Mouse (Mus musculus) hindbrain, embryonic 11.5 days (tissue): Measurements from ENCODE around the gene Ifitm5. TPM values are rescaled to one million over a fixed set of nuclear protein-coding genes. Genes with fewer than 3 reads are reported as not detected.

ENCODE experiments used
- ATAC-seq: fragments of 200-750 bp; cut with Nextera tagmentation; 2 replicates; pipeline ENCODE4 v1.8.0; 2017; ENCODE audit warnings: mild to moderate bottlenecking, moderate TSS enrichment, moderate library complexity; ENCODE audit not compliant: low FRiP score
- DNase-seq: peaks from one replicate; pipeline ENCODE4 v3.0.0-alpha.2; 2015; ENCODE audit warnings: low spot score
- H3K27ac ChIP-seq: fragments of 300-500 bp; sonication (generic); 2 replicates; pipeline ENCODE4 v1.5.1; 2014; ENCODE audit warnings: mild to moderate bottlenecking, low read depth, low read length
- H3K27me3 ChIP-seq: fragments of 300-500 bp; sonication (generic); 2 replicates; pipeline ENCODE4 v1.6.1; 2014; ENCODE audit warnings: mild to moderate bottlenecking, low read length, moderate library complexity, mixed read lengths; ENCODE audit not compliant: control insufficient read depth, insufficient read depth
- H3K36me3 ChIP-seq: fragments of 300-500 bp; sonication (generic); 2 replicates; pipeline ENCODE4 v1.6.1; 2014; ENCODE audit warnings: mild to moderate bottlenecking, low read length, moderate library complexity, mixed read lengths; ENCODE audit not compliant: control insufficient read depth, insufficient read depth
- H3K4me1 ChIP-seq: fragments of 300-500 bp; sonication (generic); replicated peaks from 2 replicates; pipeline ENCODE4 v1.6.1; 2014; ENCODE audit warnings: low read length, mixed read lengths; ENCODE audit not compliant: control insufficient read depth, insufficient read depth
- H3K4me2 ChIP-seq: fragments of 300-500 bp; sonication (generic); replicated peaks from 2 replicates; pipeline ENCODE4 v1.6.1; 2014; ENCODE audit warnings: mild to moderate bottlenecking, low read depth, low read length
- H3K4me3 ChIP-seq: fragments of 300-500 bp; sonication (generic); 2 replicates; pipeline ENCODE4 v1.5.1; 2014; ENCODE audit warnings: low read depth, low read length
- H3K9ac ChIP-seq: fragments of 300-500 bp; sonication (generic); 2 replicates; pipeline ENCODE4 v1.6.1; 2014; ENCODE audit warnings: low read depth, low read length
- H3K9me3 ChIP-seq: fragments of 300-500 bp; sonication (generic); 2 replicates; pipeline ENCODE4 v1.6.1; 2016; ENCODE audit warnings: low read length; ENCODE audit not compliant: control insufficient read depth
- WGBS: fragments of 180-500 bp; shearing (Covaris S2); extraction: QIAGEN DNeasy Blood & Tissue Kit; methylation state at CpG from one replicate; pipeline ENCODE4 v1.1.7; 2014; 5-methylcytosine and 5-hydroxymethylcytosine counted together
- polyA plus RNA-seq: library from polyadenylated mRNA; unstranded; fragments of >200 nt; fragmentation: Nextera tagmentation; extraction: Ambion mirVana; gene quantifications from 2 replicates; pipeline ENCODE4 v1.2.1, GENCODE M21; 2014

Ifitm5 gene
- polyA plus RNA-seq, 1 experiment from 2014 or later = 0.54 TPM

GRCm38 (mm10) chr7:140919911-140920310 lies 30.2 kb downstream of the Ifitm5 start:
- H3K4me2 ChIP-seq = no peak overlapping the region
- H3K9me3 ChIP-seq = no peaks in the 10 kb centered on the region
- H3K36me3 ChIP-seq = no peaks in the 10 kb centered on the region
- no peak overlapping the region for H3K27ac ChIP-seq
- ATAC-seq (no peak), DNase-seq (no peak)
- 80% methylated on average over 4 of the region's 4 CpGs for WGBS
- peaks cover 3% of the 10 kb centered on the region; the same call in 1 of the 2 replicates for H3K4me1 ChIP-seq
- H3K27me3 ChIP-seq = peaks cover 48% of the 10 kb centered on the region
- no peak overlapping the region for H3K4me3 ChIP-seq
- H3K9ac ChIP-seq = no peak overlapping the region

- no peak overlapping the region for H3K4me3 ChIP-seq
- no peaks in the 10 kb centered on the region for H3K36me3 ChIP-seq
- H3K4me1 ChIP-seq = no peaks in the 10 kb centered on the region
- ATAC-seq (no peak), DNase-seq (no peak)
- no peak overlapping the region for H3K9ac ChIP-seq
- no peak overlapping the region for H3K27ac ChIP-seq
- no peaks in the 10 kb centered on the region for H3K27me3 ChIP-seq
- no peak overlapping the region for H3K4me2 ChIP-seq
- WGBS = 87% methylated on average over 8 of the region's 8 CpGs
- H3K9me3 ChIP-seq = no peaks in the 10 kb centered on the region
Observed at GRCm38 (mm10) chr7:140914031-140914690, 35.9 kb downstream of the Ifitm5 start.

GRCm38 (mm10) chr7:140912846-140913482 lies 37.1 kb downstream of the Ifitm5 start:
- no peaks in the 10 kb centered on the region for H3K9me3 ChIP-seq
- ATAC-seq = no peak
- no peak overlapping the region for H3K4me3 ChIP-seq
- no peaks in the 10 kb centered on the region for H3K4me1 ChIP-seq
- no peak overlapping the region for H3K27ac ChIP-seq
- no peaks in the 10 kb centered on the region for H3K36me3 ChIP-seq
- H3K27me3 ChIP-seq = no peaks in the 10 kb centered on the region
- no peak overlapping the region for H3K4me2 ChIP-seq
- 71% methylated on average over 5 of the region's 5 CpGs for WGBS
- no peak overlapping the region for H3K9ac ChIP-seq
- no peak for DNase-seq

GRCm38 (mm10) chr7:140912293-140912692 lies 37.8 kb downstream of the Ifitm5 start:
- no peak for DNase-seq
- Histone ChIP-seq H3K4me3 (no peak overlapping the region), H3K27me3 (no peaks in the 10 kb centered on the region), H3K4me2 (no peak overlapping the region), H3K36me3 (no peaks in the 10 kb centered on the region), H3K27ac (no peak overlapping the region), H3K4me1 (no peaks in the 10 kb centered on the region), H3K9me3 (no peaks in the 10 kb centered on the region), H3K9ac (no peak overlapping the region)
- 66% methylated on average over 3 of the region's 3 CpGs for WGBS
- ATAC-seq = no peak

GRCm38 (mm10) chr7:140908634-140909107 lies 41.4 kb downstream of the Ifitm5 start:
- DNase-seq (peak; percentile 86), ATAC-seq (peak; percentile 63)
- Histone ChIP-seq H3K4me1 (no peaks in the 10 kb centered on the region), H3K4me2 (peak overlapping the region; percentile 45), H3K4me3 (peak overlapping the region; percentile 10; the same call in 1 of the 2 replicates), H3K27me3 (no peaks in the 10 kb centered on the region), H3K9ac (no peak overlapping the region), H3K36me3 (no peaks in the 10 kb centered on the region), H3K9me3 (no peaks in the 10 kb centered on the region), H3K27ac (no peak overlapping the region)
- 2% methylated on average over 19 of the region's 19 CpGs for WGBS

GRCm38 (mm10) chr7:140908181-140908580 lies 41.9 kb downstream of the Ifitm5 start:
- WGBS = 58% methylated on average over 7 of the region's 7 CpGs
- H3K4me3 ChIP-seq = no peak overlapping the region
- no peaks in the 10 kb centered on the region for H3K36me3 ChIP-seq
- H3K4me1 ChIP-seq = no peaks in the 10 kb centered on the region
- no peaks in the 10 kb centered on the region for H3K27me3 ChIP-seq
- H3K9ac ChIP-seq = no peak overlapping the region
- DNase-seq = no peak
- H3K27ac ChIP-seq = no peak overlapping the region
- no peaks in the 10 kb centered on the region for H3K9me3 ChIP-seq
- no peak overlapping the region for H3K4me2 ChIP-seq
- ATAC-seq = no peak

- Histone ChIP-seq H3K9me3 (no peaks in the 10 kb centered on the region), H3K4me1 (no peaks in the 10 kb centered on the region), H3K4me3 (no peak overlapping the region), H3K36me3 (no peaks in the 10 kb centered on the region), H3K27me3 (no peaks in the 10 kb centered on the region), H3K27ac (no peak overlapping the region), H3K4me2 (no peak overlapping the region), H3K9ac (no peak overlapping the region)
- DNase-seq (no peak), ATAC-seq (no peak)
- WGBS = 87% methylated on average over 7 of the region's 7 CpGs
Observed at GRCm38 (mm10) chr7:140907697-140908096, 42.4 kb downstream of the Ifitm5 start.

GRCm38 (mm10) chr7:140907131-140907530 lies 43.0 kb downstream of the Ifitm5 start:
- ATAC-seq (no peak), DNase-seq (no peak)
- Histone ChIP-seq H3K36me3 (no peaks in the 10 kb centered on the region), H3K27ac (no peak overlapping the region), H3K27me3 (no peaks in the 10 kb centered on the region), H3K4me1 (no peaks in the 10 kb centered on the region), H3K9ac (no peak overlapping the region), H3K4me2 (no peak overlapping the region), H3K4me3 (no peak overlapping the region), H3K9me3 (no peaks in the 10 kb centered on the region)
- 83% methylated on average over 13 of the region's 13 CpGs for WGBS

- ATAC-seq = no peak
- H3K4me1 ChIP-seq = no peaks in the 10 kb centered on the region
Observed at GRCm38 (mm10) chr7:140905642-140906081, 44.4 kb downstream of the Ifitm5 start.

More at GRCm38 (mm10) chr7:140905642-140906081, 44.4 kb downstream of the Ifitm5 start:
- H3K4me2 ChIP-seq = no peak overlapping the region
- no peak overlapping the region for H3K4me3 ChIP-seq
- no peaks in the 10 kb centered on the region for H3K36me3 ChIP-seq
- H3K9ac ChIP-seq = no peak overlapping the region
- 79% methylated on average over 2 of the region's 2 CpGs for WGBS
- no peaks in the 10 kb centered on the region for H3K9me3 ChIP-seq
- H3K27ac ChIP-seq = no peak overlapping the region
- no peak for DNase-seq
- no peaks in the 10 kb centered on the region for H3K27me3 ChIP-seq
